Mouse (Mus musculus) liver, embryonic 16.5 days (tissue): Measurements from ENCODE around the gene Mecom. TPM values are rescaled to one million over a fixed set of nuclear protein-coding genes. Genes with fewer than 3 reads are reported as not detected.

Experiments
- ATAC-seq: fragments of 200-750 bp; cut with Nextera tagmentation; 2 replicates; pipeline ENCODE4 v1.8.0; 2017; ENCODE audit warnings: low read depth, mild to moderate bottlenecking, moderate number of reproducible peaks, moderate library complexity
- H3K27ac ChIP-seq: fragments of 300-500 bp; sonication (generic); 2 replicates; pipeline ENCODE4 v1.5.1; 2014; ENCODE audit warnings: mild to moderate bottlenecking, low read length
- H3K27me3 ChIP-seq: fragments of 300-500 bp; sonication (generic); 2 replicates; pipeline ENCODE4 v1.6.1; 2014; ENCODE audit warnings: low read depth, low read length, mixed read lengths; ENCODE audit not compliant: control insufficient read depth, insufficient read depth
- H3K36me3 ChIP-seq: fragments of 300-500 bp; sonication (generic); 2 replicates; pipeline ENCODE4 v1.6.1; 2014; ENCODE audit warnings: mild to moderate bottlenecking; ENCODE audit not compliant: control insufficient read depth, insufficient read depth
- H3K4me1 ChIP-seq: fragments of 300-500 bp; sonication (generic); 2 replicates; pipeline ENCODE4 v1.6.1; 2014; ENCODE audit warnings: low read depth, low read length, mixed read lengths; ENCODE audit not compliant: control insufficient read depth
- H3K4me2 ChIP-seq: fragments of 300-500 bp; sonication (generic); 2 replicates; pipeline ENCODE4 v1.6.1; 2014; ENCODE audit warnings: low read depth, low read length, mixed read lengths
- H3K4me3 ChIP-seq: fragments of 300-500 bp; sonication (generic); 2 replicates; pipeline ENCODE4 v1.5.1; 2014; ENCODE audit warnings: low read depth, mild to moderate bottlenecking, low read length
- H3K9ac ChIP-seq: fragments of 300-500 bp; sonication (generic); 2 replicates; pipeline ENCODE4 v1.6.1; 2014; ENCODE audit warnings: low read depth, low read length
- H3K9me3 ChIP-seq: fragments of 300-500 bp; sonication (generic); replicated peaks from 2 replicates; pipeline ENCODE4 v1.6.1; 2016; ENCODE audit warnings: low read length; ENCODE audit not compliant: control insufficient read depth
- WGBS: fragments of 180-500 bp; shearing (Covaris S2); extraction: QIAGEN DNeasy Blood & Tissue Kit; methylation state at CpG from one replicate; pipeline ENCODE4 v1.1.7; 2014; ENCODE audit not compliant: insufficient replicate concordance; 5-methylcytosine and 5-hydroxymethylcytosine counted together
- polyA plus RNA-seq: library from polyadenylated mRNA; unstranded; fragments of >200 nt; fragmentation: Nextera tagmentation; extraction: Ambion mirVana; gene quantifications from 2 replicates; pipeline ENCODE4 v1.2.1, GENCODE M21; 2015

Mecom gene
- polyA plus RNA-seq, 1 experiment from 2014 or later, result 1.0 TPM

DNA sequence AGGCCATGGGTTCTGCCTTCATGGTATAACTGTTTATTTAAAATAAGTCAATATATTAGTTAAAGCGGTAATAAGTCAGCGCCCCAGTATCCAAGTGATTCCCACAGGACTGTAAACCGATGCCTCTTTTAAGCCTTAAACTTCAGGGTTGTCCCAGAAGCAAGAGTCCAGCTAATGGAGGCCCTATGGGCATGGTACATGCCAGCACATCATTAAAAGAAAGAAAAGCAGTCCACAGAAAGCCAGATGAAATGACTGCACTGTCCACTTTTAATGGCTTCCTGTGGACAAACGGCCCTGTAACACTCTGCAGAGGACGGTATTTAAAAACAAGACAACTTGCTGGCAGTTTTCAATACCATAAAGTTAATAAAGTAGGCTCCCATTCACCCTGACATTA lies 531.0 kb downstream of the Mecom start:
- Histone ChIP-seq H3K9me3 (no peaks in the 10 kb centered on the region), H3K36me3 (no peaks in the 10 kb centered on the region), H3K9ac (no peak overlapping the region), H3K27ac (no peak overlapping the region), H3K4me1 (no peaks in the 10 kb centered on the region), H3K4me2 (no peak overlapping the region), H3K4me3 (no peak overlapping the region), H3K27me3 (peaks cover 9% of the 10 kb centered on the region)
- ATAC-seq, result no peak
- 61% methylated on average over 5 of the region's 5 CpGs for WGBS

DNA sequence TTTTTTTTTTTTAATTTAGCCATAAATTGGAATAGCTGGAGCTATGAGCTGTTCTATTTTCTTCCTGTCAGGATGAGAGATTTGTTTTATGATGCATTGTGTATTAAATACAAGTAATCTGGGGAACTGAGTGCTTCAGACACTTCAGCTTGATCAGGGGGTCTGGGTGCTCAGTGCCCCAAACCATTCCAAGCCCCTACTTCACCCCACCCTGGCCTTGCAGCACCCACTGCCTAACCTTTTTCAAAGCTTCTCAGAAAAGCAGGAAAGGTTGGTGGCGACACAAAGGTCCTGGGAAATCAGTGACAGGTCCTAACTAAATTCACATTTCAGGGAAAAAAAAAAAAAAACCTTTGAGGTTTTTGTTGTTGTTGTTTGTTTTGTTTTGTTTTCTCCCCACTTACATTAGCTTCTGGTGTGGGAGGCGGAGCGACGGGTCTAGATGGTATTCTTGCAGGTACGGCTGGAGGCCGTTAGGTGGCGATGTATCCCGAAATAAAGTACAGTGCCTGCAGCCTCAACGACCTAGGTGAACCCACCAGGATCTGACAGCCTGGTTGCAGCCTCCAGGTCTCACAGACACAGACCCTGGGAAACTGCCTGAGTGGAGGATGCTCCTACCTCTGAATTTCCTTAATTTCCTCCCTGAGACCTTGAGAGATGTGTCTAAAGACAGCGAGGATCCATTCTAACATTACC lies 532.7 kb downstream of the Mecom start:
- 9% methylated on average over 10 of the region's 10 CpGs for WGBS
- no peak overlapping the region for H3K27ac ChIP-seq
- no peak for ATAC-seq

DNA sequence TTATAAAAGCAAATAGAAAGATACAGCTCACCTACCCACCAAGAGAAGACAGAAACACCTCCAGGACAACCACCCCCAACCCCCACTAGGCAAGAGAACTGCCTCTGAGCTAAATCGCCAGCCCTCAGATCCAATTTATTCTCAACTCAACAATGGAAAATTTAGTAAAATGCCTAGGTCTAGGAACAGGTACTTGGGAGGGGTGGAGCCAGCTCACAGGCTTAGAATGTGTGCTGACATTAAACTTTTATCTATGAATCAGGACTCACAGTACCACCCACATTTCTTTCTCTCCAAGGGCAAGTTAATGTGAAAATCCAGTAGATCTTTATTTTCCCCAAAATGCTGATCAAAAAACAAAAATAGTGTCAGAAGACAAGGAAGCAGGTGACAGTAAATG lies 533.5 kb downstream of the Mecom start:
- WGBS, result 50% methylated on average over 1 of the region's 1 CpGs
- Histone ChIP-seq H3K27me3 (peaks cover 9% of the 10 kb centered on the region), H3K9me3 (no peaks in the 10 kb centered on the region), H3K36me3 (no peaks in the 10 kb centered on the region), H3K4me2 (no peak overlapping the region), H3K27ac (no peak overlapping the region), H3K9ac (no peak overlapping the region), H3K4me1 (no peaks in the 10 kb centered on the region), H3K4me3 (no peak overlapping the region)
- no peak for ATAC-seq

More for the DNA sequence above, 532.7 kb downstream of the Mecom start:
- Histone ChIP-seq H3K4me1 (no peaks in the 10 kb centered on the region), H3K9ac (no peak overlapping the region), H3K4me2 (no peak overlapping the region), H3K36me3 (no peaks in the 10 kb centered on the region), H3K9me3 (no peaks in the 10 kb centered on the region), H3K27me3 (peaks cover 9% of the 10 kb centered on the region), H3K4me3 (no peak overlapping the region)

DNA sequence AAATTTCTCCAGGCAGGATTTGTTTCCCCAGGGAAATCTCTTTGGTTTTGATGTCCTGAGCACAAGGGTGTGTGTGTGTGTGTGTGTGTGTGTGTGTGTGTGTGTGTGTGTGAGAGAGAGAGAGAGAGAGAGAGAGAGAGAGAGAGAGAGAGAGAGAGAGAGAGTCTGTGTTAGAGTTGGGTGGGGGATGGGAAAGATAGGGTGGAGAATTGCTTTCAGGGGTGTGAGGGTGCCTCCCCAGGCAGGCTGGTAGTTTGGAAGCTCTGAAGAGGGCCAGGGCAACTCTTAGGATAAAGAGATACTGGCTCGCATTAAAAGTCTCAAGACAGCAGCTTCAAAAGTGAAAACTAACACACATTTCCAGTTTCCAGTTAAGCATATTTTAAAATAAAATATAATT lies 534.4 kb downstream of the Mecom start:
- H3K4me2 ChIP-seq, result no peak overlapping the region
- WGBS, result 42% methylated on average over 1 of the region's 1 CpGs
- no peak for ATAC-seq
- no peaks in the 10 kb centered on the region for H3K9me3 ChIP-seq
- no peaks in the 10 kb centered on the region for H3K4me1 ChIP-seq
- no peaks in the 10 kb centered on the region for H3K36me3 ChIP-seq
- no peak overlapping the region for H3K9ac ChIP-seq
- H3K27ac ChIP-seq, result no peak overlapping the region
- peaks cover 9% of the 10 kb centered on the region for H3K27me3 ChIP-seq
- H3K4me3 ChIP-seq, result no peak overlapping the region

- Histone ChIP-seq H3K36me3 (no peaks in the 10 kb centered on the region), H3K4me2 (peak overlapping the region; percentile 71), H3K9ac (peak overlapping the region; percentile 43; the same call in 1 of the 2 replicates), H3K4me3 (peak overlapping the region; percentile 56), H3K27me3 (peaks cover 9% of the 10 kb centered on the region), H3K27ac (no peak overlapping the region), H3K9me3 (no peaks in the 10 kb centered on the region), H3K4me1 (no peaks in the 10 kb centered on the region)
- no peak for ATAC-seq
- WGBS, result under 1% methylated on average over 29 of the region's 29 CpGs
Measured at GRCm38 (mm10) chr3:30012666-30013365, 535.0 kb downstream of the Mecom start.

DNA sequence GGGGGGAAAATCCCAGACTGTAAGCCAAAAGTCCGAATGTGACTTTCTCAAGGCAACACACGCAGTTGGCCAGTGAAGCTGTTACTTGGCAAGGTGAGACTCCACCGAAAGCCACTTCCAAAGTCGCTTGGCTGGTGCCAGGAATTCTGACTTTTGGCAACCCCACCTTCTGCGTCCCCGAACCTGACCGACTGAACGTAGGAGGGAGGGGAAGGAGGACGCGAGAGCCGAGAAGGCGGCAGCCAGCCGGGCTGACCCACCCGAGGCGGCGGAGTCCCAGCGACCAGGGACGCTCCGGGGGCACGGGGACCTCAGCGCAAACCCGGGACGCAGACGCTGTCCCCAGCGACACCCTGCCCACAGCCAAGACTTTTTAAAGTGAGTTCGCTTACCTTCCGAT lies 535.7 kb downstream of the Mecom start:
- Histone ChIP-seq H3K27ac (no peak overlapping the region), H3K4me2 (peak overlapping the region; percentile 71), H3K4me3 (peak overlapping the region; percentile 56), H3K9me3 (no peaks in the 10 kb centered on the region), H3K36me3 (no peaks in the 10 kb centered on the region), H3K27me3 (peaks cover 9% of the 10 kb centered on the region), H3K9ac (no peak overlapping the region), H3K4me1 (no peaks in the 10 kb centered on the region)
- ATAC-seq, result no peak
- under 1% methylated on average over 27 of the region's 27 CpGs for WGBS

DNA sequence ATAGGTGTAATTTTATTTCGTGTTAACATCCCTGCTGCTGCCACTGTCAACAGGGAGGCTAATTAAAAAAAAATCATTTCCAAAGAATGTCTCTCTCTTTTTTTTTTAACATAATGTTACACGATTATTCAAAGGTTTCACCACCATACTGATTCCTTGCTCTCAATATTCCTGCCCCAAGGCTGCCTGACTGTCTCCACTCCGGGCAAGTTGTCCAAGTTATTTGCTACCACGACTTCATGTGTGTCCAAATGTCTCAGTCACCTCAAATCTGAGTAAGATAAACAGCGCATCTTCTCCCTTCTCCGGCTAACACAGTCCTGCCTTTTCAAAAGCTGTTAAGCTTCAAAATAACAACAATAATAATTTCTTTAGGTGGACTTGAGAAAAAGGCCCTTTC lies 536.1 kb downstream of the Mecom start:
- no peaks in the 10 kb centered on the region for H3K9me3 ChIP-seq
- no peak overlapping the region for H3K27ac ChIP-seq
- no peak overlapping the region for H3K9ac ChIP-seq
- H3K36me3 ChIP-seq, result no peaks in the 10 kb centered on the region
- H3K27me3 ChIP-seq, result peaks cover 9% of the 10 kb centered on the region
- H3K4me1 ChIP-seq, result no peaks in the 10 kb centered on the region
- no peak overlapping the region for H3K4me2 ChIP-seq
- H3K4me3 ChIP-seq, result no peak overlapping the region
- 15% methylated on average over 6 of the region's 6 CpGs for WGBS
- ATAC-seq, result no peak

- H3K4me3 ChIP-seq, result no peak overlapping the region
- no peaks in the 10 kb centered on the region for H3K9me3 ChIP-seq
- H3K36me3 ChIP-seq, result no peaks in the 10 kb centered on the region
- no peak overlapping the region for H3K27ac ChIP-seq
- ATAC-seq, result no peak
- H3K4me2 ChIP-seq, result no peak overlapping the region
- no peaks in the 10 kb centered on the region for H3K4me1 ChIP-seq
- no peak overlapping the region for H3K9ac ChIP-seq
- 29% methylated on average over 6 of the region's 6 CpGs for WGBS
- peaks cover 9% of the 10 kb centered on the region for H3K27me3 ChIP-seq
Measured at GRCm38 (mm10) chr3:30010889-30011288, 536.9 kb downstream of the Mecom start.

DNA sequence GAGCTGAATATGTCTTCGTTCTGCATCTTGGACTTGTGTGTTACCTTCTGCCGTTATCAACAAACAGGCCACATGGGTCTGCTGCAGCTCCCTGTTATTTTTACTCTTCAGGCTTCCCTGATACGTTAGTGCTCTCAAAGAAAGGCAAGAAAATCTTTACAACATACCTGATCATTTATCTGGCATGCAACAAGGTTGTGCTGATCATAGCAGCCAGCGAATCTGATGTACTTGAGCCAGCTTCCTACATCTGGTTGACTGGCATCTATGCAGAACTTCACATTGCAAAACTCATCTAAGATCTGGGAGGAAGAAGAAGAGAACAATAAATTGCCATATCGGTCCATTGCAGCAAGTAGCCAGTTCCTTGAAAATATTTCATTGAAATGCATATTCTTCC lies 538.2 kb downstream of the Mecom start:
- no peak for ATAC-seq
- Histone ChIP-seq H3K27ac (no peak overlapping the region), H3K27me3 (peaks cover 9% of the 10 kb centered on the region), H3K4me1 (no peaks in the 10 kb centered on the region), H3K9me3 (no peaks in the 10 kb centered on the region), H3K4me2 (no peak overlapping the region), H3K4me3 (no peak overlapping the region), H3K36me3 (no peaks in the 10 kb centered on the region), H3K9ac (no peak overlapping the region)
- 31% methylated on average over 5 of the region's 5 CpGs for WGBS
